9 mouse cellular contexts compared by ENCODE assay signal in the genomic region with DNA sequence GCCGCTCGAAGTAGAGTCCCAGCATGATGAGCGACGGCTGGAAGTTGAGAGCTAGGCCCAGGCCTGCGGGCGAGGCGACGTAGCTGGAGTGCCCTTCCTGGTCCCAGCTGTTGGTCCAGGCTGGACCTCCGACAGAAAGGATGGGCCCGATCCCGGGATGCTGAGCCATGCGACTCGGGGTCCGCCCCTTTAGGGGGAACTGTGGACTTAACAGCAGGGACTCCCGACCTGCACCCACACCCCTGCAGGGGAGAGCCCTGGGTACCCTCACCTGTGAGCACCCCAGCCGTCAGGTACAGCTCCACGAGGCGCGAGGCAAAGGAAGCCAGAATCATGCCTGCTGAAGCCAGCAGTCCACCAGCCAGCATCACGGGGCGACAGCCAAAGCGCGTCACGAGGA. TPM values are rescaled to one million over a fixed set of nuclear protein-coding genes. Genes with fewer than 3 reads are reported as not detected.
DNase-seq lines count a peak whose midpoint lies in the region; ATAC-seq lines count a peak whose summit lies in the region.
"Had no signal": no experiment of that assay in that cellular context is flagged by ENCODE, and none has a peak within 500 bp of the region (broad histone marks: within the 10 kb centered on the region; RNA-seq: fewer than 3 reads in every experiment).

No protein-coding gene starts in this region.

- 27% methylated on average over 24 of the region's 24 CpGs for WGBS in liver, embryonic 15.5 days (ENCODE audit: insufficient replicate concordance)

- peaks cover 18% of the 10 kb centered on the region for H3K36me3 ChIP-seq in megakaryocyte, embryonic 14.5 days (replicated peaks; ENCODE audit: low read length)
- H3K36me3 ChIP-seq in liver, embryonic 15.5 days (replicated peaks), result no peaks in the 10 kb centered on the region

- peaks cover 71% of the 10 kb centered on the region for H3K27me3 ChIP-seq in megakaryocyte, embryonic 14.5 days (replicated peaks)
- peaks cover 53% of the 10 kb centered on the region for H3K27me3 ChIP-seq in liver, embryonic 15.5 days

- no peak overlapping the region for H3K9ac ChIP-seq in liver, embryonic 15.5 days

- peaks cover 14% of the 10 kb centered on the region; the same call in 1 of the 2 replicates for H3K4me1 ChIP-seq in megakaryocyte, embryonic 14.5 days
- H3K4me1 ChIP-seq in liver, embryonic 15.5 days (replicated peaks), result peaks cover 10% of the 10 kb centered on the region

- peak overlapping the region; percentile 50 for H3K4me2 ChIP-seq in liver, embryonic 15.5 days

- DNase-seq in embryo, embryonic 11 days, result peak; percentile 47
- no peak for DNase-seq in embryo, embryonic 10 days (ENCODE audit: low spot score)
- no peak for DNase-seq in frontal cortex, postnatal 36 days (ENCODE audit: low spot score in 2 of 2)
- DNase-seq in cerebellum, adult 18-20 months, result no peak
- DNase-seq in layer of hippocampus, adult 18-20 months (ENCODE audit: low spot score in 2 of 2), result no peak
- DNase-seq: layer of hippocampus, adult 9-11 months had no signal

- ATAC-seq in megakaryocyte, adult 5-6 weeks (ENCODE audit: poor library complexity, severe bottlenecking), result no peak
- no peak for ATAC-seq in liver, embryonic 15.5 days (ENCODE audit: insufficient read depth)

- peak overlapping the region; percentile 3 for H3K4me3 ChIP-seq in megakaryocyte, embryonic 14.5 days (replicated peaks)
- H3K4me3 ChIP-seq in liver, embryonic 15.5 days (replicated peaks), result peak overlapping the region; percentile 17; the same call in 1 of the 2 replicates

- H3K27ac ChIP-seq in liver, embryonic 15.5 days (replicated peaks), result no peak overlapping the region

- H3K9me3 ChIP-seq in megakaryocyte, embryonic 14.5 days, result no peaks in the 10 kb centered on the region
- no peaks in the 10 kb centered on the region for H3K9me3 ChIP-seq in liver, embryonic 15.5 days (replicated peaks)

RNA-seq across cellular contexts. Expression of gene Slc16a8, which starts 2.0 kb away (rescaled TPM):
- not detected in 2 replicates for polyA plus RNA-seq in megakaryocyte, embryonic 14.5 days (2012; ENCODE audit: insufficient read depth, low replicate concordance)
- total RNA-seq in megakaryocyte, adult 5-6 weeks (2015), result not detected in 2 replicates
- total RNA-seq in megakaryocyte, adult 5-6 weeks (2017), result not detected in 2 replicates
- not detected in 2 replicates for polyA plus RNA-seq in liver, embryonic 15.5 days (2015; fragmentation: Nextera tagmentation; extraction: Ambion mirVana)
- total RNA-seq in layer of hippocampus, adult 18-20 months (2021), result under 1 TPM; 0.18 to 0.25 TPM

RNA-seq across cellular contexts. Expression of gene Gm49486, which starts 23.4 kb away (rescaled TPM):
- not detected in 2 replicates for polyA plus RNA-seq in megakaryocyte, embryonic 14.5 days (2012; ENCODE audit: insufficient read depth, low replicate concordance)
- total RNA-seq in megakaryocyte, adult 5-6 weeks (2015), result 0.16 and 0.20 TPM in 2 replicates
- total RNA-seq in megakaryocyte, adult 5-6 weeks (2017), result not detected in 2 replicates
- not detected in 2 replicates for polyA plus RNA-seq in liver, embryonic 15.5 days (2015; fragmentation: Nextera tagmentation; extraction: Ambion mirVana)
- under 1 TPM in 1 of 2 experiments, not detected in 1; 0.28 TPM for total RNA-seq in layer of hippocampus, adult 18-20 months (2021)

RNA-seq across cellular contexts. Expression of gene Pick1, which starts 23.6 kb away (rescaled TPM):
- 9.5 and 16.0 TPM in 2 replicates for polyA plus RNA-seq in megakaryocyte, embryonic 14.5 days (2012; ENCODE audit: insufficient read depth, low replicate concordance)
- total RNA-seq in megakaryocyte, adult 5-6 weeks (2015), result 2.8 and 3.0 TPM in 2 replicates
- total RNA-seq in megakaryocyte, adult 5-6 weeks (2017), result 4.5 and 5.1 TPM in 2 replicates
- 12.2 and 13.1 TPM in 2 replicates for polyA plus RNA-seq in liver, embryonic 15.5 days (2015; fragmentation: Nextera tagmentation; extraction: Ambion mirVana)
- 10 to 100 TPM; 44.4 to 46.4 TPM for total RNA-seq in layer of hippocampus, adult 18-20 months (2021)

RNA-seq across cellular contexts. Expression of gene Baiap2l2, which starts 32.8 kb away (rescaled TPM):
- 1.9 TPM in 1 of 2 replicates, not detected in the other for polyA plus RNA-seq in megakaryocyte, embryonic 14.5 days (2012; ENCODE audit: insufficient read depth, low replicate concordance)
- total RNA-seq in megakaryocyte, adult 5-6 weeks (2015), result not detected in 2 replicates
- not detected in 2 replicates for total RNA-seq in megakaryocyte, adult 5-6 weeks (2017)
- 2.4 and 2.7 TPM in 2 replicates for polyA plus RNA-seq in liver, embryonic 15.5 days (2015; fragmentation: Nextera tagmentation; extraction: Ambion mirVana)
- 1 to 10 TPM; 1.9 to 4.8 TPM for total RNA-seq in layer of hippocampus, adult 18-20 months (2021)

Comparison
In these comparisons a context has a peak if more than half of its experiments do, and no peak if none do; other contexts are left out.
1. RNA of gene Pick1, which starts 23.6 kb away (total RNA-seq): 44.4 to 46.4 TPM in layer of hippocampus, adult 18-20 months; 2.8 to 5.1 TPM in megakaryocyte, adult 5-6 weeks; every median in the first group is over 4 times any median in the second.